Mouse (Mus musculus): Measurements from ENCODE around the gene Olfr318.

DNA sequence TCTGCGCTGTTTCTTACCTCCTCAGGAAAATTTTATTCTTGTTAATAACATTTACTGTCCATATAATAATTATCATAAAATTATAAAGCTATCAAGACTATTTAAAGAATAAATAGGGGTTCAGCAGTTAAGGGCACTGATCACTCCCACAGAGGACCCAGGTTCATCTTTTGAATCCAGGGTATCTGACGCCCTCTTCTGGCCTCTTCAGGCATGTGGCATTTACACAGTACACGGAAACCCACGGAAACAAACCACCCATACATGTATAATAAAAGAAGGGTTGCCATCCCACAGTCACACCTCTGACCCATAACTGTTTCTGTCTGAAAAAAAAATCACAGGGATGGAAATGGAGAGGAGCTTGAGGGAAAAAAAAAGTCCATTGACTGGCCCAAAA lies 52.0 kb downstream of the Olfr318 start:
- TF ChIP-seq CTCF (IDR thresholded peaks at IDR 0.05; ENCODE audit: borderline replicate concordance, insufficient read depth, low read depth, low read length) (no peak), POLR2A (IDR thresholded peaks at IDR 0.05; ENCODE audit: borderline replicate concordance, insufficient read depth, low read length) (no peak)
